In genomic region chr13:44580156-44580736, GRCm38 (mm10) we compare ENCODE assay signal across 12 mouse cellular contexts.
A peak's percentile ranks its signal among the peaks of the same experiment; 100 is the strongest.
DNase-seq lines count a peak whose midpoint lies in the region; ATAC-seq and TF ChIP-seq lines count a peak whose summit lies in the region.
"Had no signal": no experiment of that assay in that cellular context is flagged by ENCODE, and none has a peak within 500 bp of the region (broad histone marks: within the 10 kb centered on the region; RNA-seq: fewer than 3 reads in every experiment).

No protein-coding gene starts in this region.

- no peak for TF ChIP-seq CTCF in E14TG2a.4 (conservative IDR thresholded peaks at IDR 0.05; ENCODE audit: low read length)

- peak overlapping the region; percentile 40 for H3K4me2 ChIP-seq in heart, embryonic 15.5 days
- peak overlapping the region; percentile 30 for H3K4me2 ChIP-seq in embryonic facial prominence, embryonic 13.5 days
- peak overlapping the region; percentile 15; the same call in 1 of the 2 replicates for H3K4me2 ChIP-seq in limb, embryonic 15.5 days
- H3K4me2 ChIP-seq: hindbrain, embryonic 14.5 days had no signal

- whole genome bisulfite sequencing in heart, embryonic 15.5 days: 50% methylated on average over 15 of the region's 15 CpGs
- 24% methylated on average over 15 of the region's 15 CpGs for WGBS in embryonic facial prominence, embryonic 13.5 days
- 23% methylated on average over 15 of the region's 15 CpGs for WGBS in limb, embryonic 15.5 days

- H3K9me3 ChIP-seq in heart, embryonic 15.5 days (replicated peaks): no peaks in the 10 kb centered on the region
- H3K9me3 ChIP-seq in E14TG2a.4 (ENCODE audit: low read length): peaks cover 11% of the 10 kb centered on the region
- H3K9me3 ChIP-seq in embryonic facial prominence, embryonic 13.5 days: peaks cover 12% of the 10 kb centered on the region
- no peaks in the 10 kb centered on the region for H3K9me3 ChIP-seq in limb, embryonic 15.5 days

- no peaks in the 10 kb centered on the region for H3K27me3 ChIP-seq in heart, embryonic 15.5 days
- no peaks in the 10 kb centered on the region; the same call in 1 of the 2 replicates for H3K27me3 ChIP-seq in E14TG2a.4 (ENCODE audit: insufficient read depth, low read length)
- peaks cover 11% of the 10 kb centered on the region; the same call in 1 of the 2 replicates for H3K27me3 ChIP-seq in embryonic facial prominence, embryonic 13.5 days
- H3K27me3 ChIP-seq in limb, embryonic 15.5 days: no peaks in the 10 kb centered on the region

- ATAC-seq in heart, embryonic 15.5 days (replicated peaks; ENCODE audit: insufficient number of reproducible peaks, insufficient read depth, low FRiP score, low read depth): no peak
- ATAC-seq in embryonic facial prominence, embryonic 13.5 days (ENCODE audit: insufficient number of reproducible peaks, insufficient read depth, low FRiP score, low TSS enrichment, low read depth): no peak
- ATAC-seq in limb, embryonic 15.5 days (ENCODE audit: insufficient number of reproducible peaks, low FRiP score, low TSS enrichment, low read depth): no peak

- no peaks in the 10 kb centered on the region for H3K36me3 ChIP-seq in heart, embryonic 15.5 days
- H3K36me3 ChIP-seq in E14TG2a.4 (ENCODE audit: insufficient read depth, low read length): no peaks in the 10 kb centered on the region
- H3K36me3 ChIP-seq in embryonic facial prominence, embryonic 13.5 days: no peaks in the 10 kb centered on the region
- no peaks in the 10 kb centered on the region for H3K36me3 ChIP-seq in limb, embryonic 15.5 days

- 0 out of 2 replicates have a peak overlapping the region, but pooled peaks have one; percentile 4 for H3K9ac ChIP-seq in heart, embryonic 15.5 days
- no peak overlapping the region for H3K9ac ChIP-seq in embryonic facial prominence, embryonic 13.5 days
- H3K9ac ChIP-seq in limb, embryonic 15.5 days: no peak overlapping the region
- H3K9ac ChIP-seq: hindbrain, embryonic 14.5 days; liver, embryonic 14.5 days had no signal

- DNase-seq in heart, adult 8-10 months (ENCODE audit: low spot score): no peak
- DNase-seq in layer of hippocampus, postnatal 36 days: no peak
- no peak for DNase-seq in right cerebral cortex, postnatal 36 days (ENCODE audit: low spot score in 2 of 2)
- no peak for DNase-seq in layer of hippocampus, postnatal 10 days (ENCODE audit: low spot score in 2 of 2)
- DNase-seq: adrenal gland, postnatal 10 days; gastrocnemius, postnatal 10 days had no signal

- no peak overlapping the region for H3K4me3 ChIP-seq in heart, embryonic 15.5 days
- H3K4me3 ChIP-seq in E14TG2a.4 (replicated peaks; ENCODE audit: low read length): 0 out of 2 replicates have a peak overlapping the region, but pooled peaks have one; percentile 0
- no peak overlapping the region for H3K4me3 ChIP-seq in embryonic facial prominence, embryonic 13.5 days
- H3K4me3 ChIP-seq in limb, embryonic 15.5 days: 0 out of 2 replicates have a peak overlapping the region, but pooled peaks have one; percentile 2

- H3K27ac ChIP-seq in heart, embryonic 15.5 days: peak overlapping the region; percentile 71
- H3K27ac ChIP-seq in embryonic facial prominence, embryonic 13.5 days: no peak overlapping the region
- no peak overlapping the region for H3K27ac ChIP-seq in limb, embryonic 15.5 days
- H3K27ac ChIP-seq: hindbrain, embryonic 14.5 days; liver, embryonic 14.5 days had no signal

- H3K4me1 ChIP-seq in heart, embryonic 15.5 days (replicated peaks): peaks cover 40% of the 10 kb centered on the region
- peaks cover 65% of the 10 kb centered on the region for H3K4me1 ChIP-seq in E14TG2a.4 (replicated peaks; ENCODE audit: low read depth, low read length)
- peaks cover 39% of the 10 kb centered on the region for H3K4me1 ChIP-seq in embryonic facial prominence, embryonic 13.5 days
- peaks cover 34% of the 10 kb centered on the region for H3K4me1 ChIP-seq in limb, embryonic 15.5 days

Comparison
In these comparisons a context has a peak if more than half of its experiments do, and no peak if none do; other contexts are left out.
1. H3K4me3 ChIP-seq: peak in E14TG2a.4 (single experiment) and limb, embryonic 15.5 days (single experiment); none in heart, embryonic 15.5 days (single experiment) and embryonic facial prominence, embryonic 13.5 days (single experiment).
2. Peak in every context shown above with its lines, with median percentiles within 50 percentile points of each other: H3K4me2 ChIP-seq.